Mouse (Mus musculus): Measurements from ENCODE around the gene Usp6nl.

Gene Usp6nl

DNA sequence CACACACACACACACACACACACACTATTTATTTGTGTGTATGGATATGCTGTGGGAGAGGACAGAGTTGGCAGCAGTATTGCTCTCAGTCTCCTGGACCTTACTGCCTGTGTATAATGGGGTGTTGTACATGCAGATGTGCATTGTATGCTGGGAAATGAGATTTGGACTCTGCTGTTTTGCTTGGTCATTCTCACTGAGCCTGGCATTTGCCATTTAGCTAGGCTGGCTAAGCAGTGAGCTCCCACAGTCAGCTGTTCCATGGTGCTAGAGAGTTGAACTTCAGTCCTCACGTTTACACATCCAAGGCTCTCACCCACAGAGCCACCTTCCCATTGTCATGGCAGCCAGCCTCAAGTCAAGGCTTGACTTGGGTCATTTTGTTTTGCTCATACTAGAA, 90.2 kb downstream of the Usp6nl start:
- DNase-seq (ENCODE audit: low read depth, low spot score): no peak

DNA sequence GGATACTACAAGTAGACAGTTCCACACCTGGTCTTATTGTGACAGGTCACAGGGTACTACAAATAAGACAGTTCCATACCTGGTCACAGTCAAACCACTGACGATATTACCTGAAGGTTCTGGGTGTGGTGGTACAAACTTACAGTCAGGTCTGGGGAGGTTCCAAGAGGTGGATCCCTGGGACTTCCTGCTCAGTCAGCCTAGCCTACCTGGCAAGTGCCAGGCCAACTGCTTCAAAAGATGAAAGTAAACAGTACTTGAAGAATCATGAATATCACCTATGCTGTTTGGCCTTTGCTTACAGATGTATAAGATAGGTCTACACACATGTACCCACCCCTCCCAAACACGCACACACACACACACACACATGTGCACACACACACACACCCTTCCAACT, 91.3 kb downstream of the Usp6nl start:
- no peak for DNase-seq (ENCODE audit: low read depth, low spot score)

- no peak for DNase-seq (ENCODE audit: low read depth, low spot score)
Observed at GRCm38 (mm10) chr2:6414400-6414799, 91.9 kb downstream of the Usp6nl start.

DNA sequence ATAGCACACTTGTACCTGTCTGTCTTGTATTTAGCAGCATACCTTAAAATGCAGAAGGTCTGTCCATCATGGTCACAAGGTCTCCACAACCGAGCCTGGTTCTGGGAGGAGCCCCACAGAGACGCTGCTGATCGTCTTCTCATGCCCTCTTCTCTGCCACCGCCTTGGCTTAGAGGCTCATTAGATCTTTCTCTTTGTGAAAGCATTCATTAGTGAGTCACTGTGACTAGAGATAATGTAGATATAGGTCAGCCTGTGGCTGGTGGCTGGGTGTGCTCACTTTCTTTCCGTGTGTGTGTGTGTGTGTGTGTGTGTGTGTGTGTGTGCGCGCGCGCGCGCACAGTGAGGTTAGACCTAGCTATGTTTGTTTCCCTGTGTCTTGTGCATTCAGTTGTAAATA, 94.7 kb downstream of the Usp6nl start:
- DNase-seq (ENCODE audit: low read depth, low spot score): no peak

DNA sequence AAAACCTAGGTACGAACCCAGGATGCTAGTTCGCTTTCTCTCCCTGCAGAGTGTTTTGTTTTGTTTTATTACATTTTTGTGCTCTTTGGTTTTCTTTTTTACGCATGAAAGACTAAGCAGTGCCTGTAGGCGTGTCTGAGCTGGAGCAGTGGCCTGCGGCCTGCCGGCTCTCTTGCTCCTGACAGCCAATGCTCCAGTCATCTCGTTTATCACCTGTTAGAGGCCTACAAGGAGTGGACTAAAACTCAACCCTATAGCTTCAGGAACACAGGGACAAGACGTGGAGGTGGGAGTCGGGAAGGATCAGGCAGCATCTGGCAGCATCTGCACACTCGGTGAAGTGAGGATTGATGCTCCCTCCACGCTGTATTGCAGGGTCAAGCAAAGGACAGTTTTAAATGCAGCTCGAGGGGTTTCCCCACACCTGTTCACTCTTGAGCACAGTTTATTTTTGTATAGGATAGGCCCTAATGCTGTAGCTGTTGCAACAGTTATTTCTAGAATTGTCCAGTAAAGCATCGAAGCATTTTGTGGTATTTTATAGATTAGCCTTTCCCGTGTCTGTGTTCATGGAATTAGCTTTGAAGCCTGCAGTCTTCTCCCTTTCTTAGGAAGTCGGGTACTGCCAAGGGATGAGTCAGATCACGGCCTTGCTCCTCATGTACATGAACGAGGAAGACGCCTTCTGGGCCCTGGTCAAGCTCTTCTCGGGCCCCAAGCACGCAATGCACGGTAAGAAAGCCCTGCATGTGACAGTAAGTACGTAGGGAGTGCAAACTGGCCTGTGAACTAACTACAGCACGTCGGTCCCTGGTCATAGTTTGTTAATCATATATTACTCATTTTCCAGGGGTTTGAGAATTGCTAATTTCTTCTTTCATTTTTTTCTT, 101.4 kb downstream of the Usp6nl start:
- no peak for DNase-seq (ENCODE audit: low read depth, low spot score)

- no peak for DNase-seq (ENCODE audit: low read depth, low spot score)
Observed at GRCm38 (mm10) chr2:6424851-6425250, 102.4 kb downstream of the Usp6nl start.

DNA sequence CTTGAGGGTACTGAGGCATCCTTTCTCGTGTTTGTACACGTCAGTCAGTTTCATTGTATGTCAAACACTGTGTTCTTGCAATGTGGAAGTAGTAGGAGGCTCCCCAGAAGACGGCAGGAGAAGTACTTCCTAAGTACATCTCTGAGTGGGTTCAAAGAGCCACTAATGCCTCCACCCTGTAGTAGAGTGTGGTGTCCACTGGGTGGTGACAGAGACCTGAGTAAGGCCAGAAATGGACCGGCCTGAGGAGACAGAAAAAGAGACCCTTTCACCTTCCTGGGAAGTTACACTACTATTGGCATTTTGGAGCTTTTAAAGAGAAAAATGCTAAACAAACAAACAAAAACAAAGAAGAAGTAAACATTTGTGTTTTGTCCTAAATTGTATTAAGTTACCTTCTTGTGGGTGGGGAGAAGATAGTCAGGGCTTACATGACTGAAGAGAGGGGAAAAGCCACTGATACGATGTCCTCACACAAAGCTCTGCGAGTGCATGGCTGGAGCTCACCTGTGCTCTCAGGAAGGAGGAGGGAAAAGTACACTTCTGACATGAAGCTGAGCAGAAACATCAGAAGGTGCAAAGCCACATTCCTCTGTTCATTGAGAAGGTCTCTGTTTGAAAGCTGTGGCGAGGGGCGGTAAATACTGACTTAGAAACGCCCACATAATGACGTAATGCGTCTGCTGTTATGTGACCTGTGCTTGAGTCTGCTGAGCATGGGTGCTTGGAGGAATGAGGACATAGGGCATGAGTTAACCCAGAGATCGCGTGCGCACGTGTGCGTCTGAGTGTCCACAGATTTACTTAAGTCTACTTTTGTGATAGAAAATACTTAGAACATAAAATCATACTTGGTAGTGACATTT, 113.9 kb downstream of the Usp6nl start:
- DNase-seq (ENCODE audit: low read depth, low spot score): no peak

- DNase-seq (ENCODE audit: low read depth, low spot score): no peak
Observed at GRCm38 (mm10) chr2:6441688-6442087, 119.2 kb downstream of the Usp6nl start.

DNA sequence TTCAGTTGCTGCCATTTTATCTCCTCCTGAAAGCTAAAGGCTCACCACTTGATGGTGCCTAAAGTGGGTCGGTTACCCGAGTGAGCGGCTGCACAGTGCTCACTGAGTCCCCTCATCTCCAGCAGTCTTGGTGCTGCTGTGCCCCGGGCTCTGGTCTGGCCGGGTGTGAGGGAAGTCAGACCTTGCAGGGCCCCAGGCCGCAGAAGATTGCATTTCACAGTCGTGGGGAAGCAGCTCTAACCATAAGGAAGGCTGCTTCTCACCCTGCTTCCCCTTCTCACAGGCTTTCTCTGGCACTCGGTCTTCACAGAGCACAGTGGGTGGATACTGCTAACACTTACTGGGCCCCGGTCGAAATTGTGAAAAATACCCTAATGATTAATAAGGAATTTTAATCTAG, 119.8 kb downstream of the Usp6nl start:
- DNase-seq (ENCODE audit: low read depth, low spot score): no peak

GRCm38 (mm10) chr2:6444015-6444414, 121.5 kb downstream of the Usp6nl start:
- no peak for DNase-seq (ENCODE audit: low read depth, low spot score)

DNA sequence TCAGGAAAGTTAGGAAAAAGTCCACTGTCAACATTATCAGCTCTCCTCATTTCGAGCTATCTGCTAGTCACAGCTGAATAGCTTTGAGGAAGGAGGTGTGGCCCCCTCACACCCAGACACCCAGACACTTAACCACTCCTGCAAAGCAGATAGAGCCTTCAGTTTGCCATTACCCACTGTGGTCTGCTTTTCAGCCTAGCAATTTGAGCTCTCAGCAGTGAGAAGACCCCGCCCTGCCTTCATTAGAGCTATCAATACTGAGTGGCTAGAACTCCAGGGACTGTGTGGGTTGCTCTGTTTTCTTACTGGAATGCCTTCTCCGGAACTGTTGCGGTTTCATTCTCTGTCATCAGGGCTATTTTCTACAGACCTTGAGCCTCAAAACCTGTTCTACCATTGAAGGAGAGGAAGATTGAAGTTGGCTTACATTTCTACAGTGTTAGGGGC, 122.3 kb downstream of the Usp6nl start:
- no peak for DNase-seq (ENCODE audit: low read depth, low spot score)

DNA sequence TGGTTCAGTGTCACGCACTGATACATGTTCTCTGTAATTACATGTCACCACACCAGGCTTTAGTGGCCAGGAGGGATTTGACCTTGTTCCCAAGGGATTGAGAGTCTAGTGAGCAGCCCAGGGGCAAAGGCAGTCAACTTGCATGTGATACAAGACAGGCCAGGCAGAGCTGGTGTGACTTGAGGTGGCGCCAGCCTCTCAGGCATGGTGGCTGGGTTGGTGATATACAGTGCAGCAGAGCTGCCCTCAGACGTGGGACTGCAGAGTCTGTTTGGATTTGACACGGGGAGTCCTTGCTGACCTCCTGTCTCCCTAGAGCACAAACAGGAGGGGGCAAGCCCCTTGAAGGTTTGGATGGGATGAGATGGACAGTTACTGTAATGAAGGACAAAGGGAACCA, 123.4 kb downstream of the Usp6nl start:
- DNase-seq (ENCODE audit: low read depth, low spot score): no peak

- DNase-seq (ENCODE audit: low read depth, low spot score): no peak
Observed at GRCm38 (mm10) chr2:6448880-6449279, 126.4 kb downstream of the Usp6nl start.

DNA sequence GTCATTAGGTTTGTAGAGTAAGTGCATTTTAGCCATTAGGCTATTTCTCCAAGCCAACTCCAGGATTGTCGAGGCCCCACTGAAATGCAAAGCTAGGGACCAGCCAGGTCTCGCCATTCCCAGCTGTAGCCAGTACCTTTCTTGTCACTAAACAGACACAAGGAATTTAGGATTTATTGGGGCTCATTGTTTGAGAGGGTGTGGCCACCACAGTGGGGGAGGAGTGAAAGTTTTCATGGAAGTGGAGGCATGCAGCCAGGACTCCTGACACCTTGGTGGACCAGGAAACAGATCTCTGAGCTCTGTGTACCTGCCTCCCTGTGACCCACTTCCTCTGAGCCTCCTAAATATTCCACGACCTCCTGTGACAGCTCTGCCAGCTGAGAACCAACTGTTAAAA, 127.2 kb downstream of the Usp6nl start:
- no peak for DNase-seq (ENCODE audit: low read depth, low spot score)

DNA sequence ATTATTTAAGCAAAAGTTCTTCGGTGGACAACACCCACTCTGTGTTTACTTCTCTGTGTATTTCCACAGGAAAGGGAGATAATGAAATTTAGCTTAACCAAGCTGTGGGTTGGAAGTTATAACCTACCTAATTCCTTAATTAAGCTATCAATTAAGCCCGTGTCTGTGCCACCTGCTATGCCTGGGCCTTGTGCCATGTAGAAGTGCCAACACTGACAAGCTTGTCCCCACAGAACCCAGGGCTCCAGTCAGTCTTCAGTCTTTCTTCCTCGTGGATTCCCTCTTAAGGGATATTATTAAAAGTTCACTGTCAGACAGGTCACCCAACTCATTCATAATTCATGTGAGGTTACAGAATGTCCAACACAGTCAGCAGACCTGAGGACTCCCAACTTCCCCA, 128.1 kb downstream of the Usp6nl start:
- DNase-seq (ENCODE audit: low read depth, low spot score): no peak

DNA sequence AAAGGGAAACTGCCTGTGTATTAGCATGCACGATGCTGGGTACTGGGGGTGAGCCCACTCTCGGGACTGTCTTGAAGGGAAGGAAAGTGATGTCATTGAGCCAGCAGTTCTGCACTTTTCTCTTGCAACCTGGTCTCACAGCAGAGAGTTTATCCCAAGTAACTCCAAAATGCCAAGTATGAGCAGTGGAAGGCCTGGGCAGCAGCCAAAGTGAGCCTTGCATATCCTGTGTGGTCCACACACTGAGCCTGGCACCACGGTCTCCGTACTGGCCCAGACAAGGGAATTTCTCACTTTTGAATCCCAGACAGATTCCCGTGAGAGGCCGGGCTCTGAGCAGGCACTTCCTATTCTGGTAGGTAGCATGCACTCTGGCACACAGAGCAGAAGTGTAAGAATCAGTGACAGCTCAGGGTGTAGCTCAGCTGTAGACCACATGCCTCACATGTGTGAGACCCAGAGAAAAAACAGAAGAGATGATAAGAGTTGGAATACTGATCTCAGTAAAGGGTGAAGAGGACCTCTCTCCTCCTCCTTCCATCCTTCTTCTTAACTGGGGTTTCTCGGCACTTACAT, 132.6 kb downstream of the Usp6nl start:
- no peak for DNase-seq (ENCODE audit: low read depth, low spot score)

- no peak for DNase-seq (ENCODE audit: low read depth, low spot score)
Observed at GRCm38 (mm10) chr2:6459282-6460047, 137.0 kb downstream of the Usp6nl start.

- DNase-seq (ENCODE audit: low read depth, low spot score): peak; percentile 19
Observed at GRCm38 (mm10) chr2:6462306-6462705, 139.8 kb downstream of the Usp6nl start.

DNA sequence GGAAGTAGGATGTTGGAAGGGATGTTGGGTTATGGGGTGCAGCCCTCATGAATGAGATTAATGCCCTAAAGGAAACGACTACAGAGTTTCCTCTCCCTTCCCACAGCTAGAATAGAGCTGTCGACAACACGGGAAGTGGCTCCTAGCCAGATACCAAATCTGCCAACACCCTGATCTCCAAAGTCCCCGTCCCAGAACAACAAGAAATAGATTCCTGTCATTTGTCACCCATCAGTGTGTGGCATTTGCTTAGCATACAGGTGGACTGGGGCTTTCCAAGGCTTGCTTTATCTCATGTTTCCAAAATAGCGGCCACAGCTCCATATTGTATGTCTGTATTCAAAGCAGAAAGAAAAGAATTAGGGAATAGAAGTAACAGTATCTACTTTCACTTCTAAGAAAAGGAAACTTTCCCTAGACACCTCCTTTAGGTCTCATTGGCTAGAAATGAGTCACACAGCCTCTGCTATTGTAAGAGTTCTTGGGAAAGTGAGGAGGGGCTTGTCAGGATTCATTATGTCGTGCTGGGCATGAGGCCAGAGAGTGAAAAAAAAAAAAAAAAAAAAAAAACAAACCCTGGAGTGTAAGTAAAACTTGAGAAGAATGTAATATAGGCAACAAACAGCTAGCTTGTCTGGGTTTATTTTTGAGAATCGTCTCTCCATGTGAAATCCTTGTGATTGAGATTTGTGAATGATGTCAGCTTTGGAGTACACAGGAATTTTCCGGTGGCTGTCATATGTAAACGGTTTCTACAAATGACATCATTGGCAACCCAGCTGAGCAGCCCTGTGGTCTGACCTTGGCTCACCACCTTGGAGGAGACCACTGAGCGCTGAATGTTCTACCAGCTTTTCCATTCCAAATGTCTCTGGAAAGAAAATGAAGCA, 141.6 kb downstream of the Usp6nl start:
- no peak for DNase-seq (ENCODE audit: low read depth, low spot score)

- DNase-seq (ENCODE audit: low read depth, low spot score): no peak
Observed at GRCm38 (mm10) chr2:6466396-6466795, 143.9 kb downstream of the Usp6nl start.
